Mouse (Mus musculus): ENCODE measurements around the gene Jarid2.

Gene Jarid2

DNA sequence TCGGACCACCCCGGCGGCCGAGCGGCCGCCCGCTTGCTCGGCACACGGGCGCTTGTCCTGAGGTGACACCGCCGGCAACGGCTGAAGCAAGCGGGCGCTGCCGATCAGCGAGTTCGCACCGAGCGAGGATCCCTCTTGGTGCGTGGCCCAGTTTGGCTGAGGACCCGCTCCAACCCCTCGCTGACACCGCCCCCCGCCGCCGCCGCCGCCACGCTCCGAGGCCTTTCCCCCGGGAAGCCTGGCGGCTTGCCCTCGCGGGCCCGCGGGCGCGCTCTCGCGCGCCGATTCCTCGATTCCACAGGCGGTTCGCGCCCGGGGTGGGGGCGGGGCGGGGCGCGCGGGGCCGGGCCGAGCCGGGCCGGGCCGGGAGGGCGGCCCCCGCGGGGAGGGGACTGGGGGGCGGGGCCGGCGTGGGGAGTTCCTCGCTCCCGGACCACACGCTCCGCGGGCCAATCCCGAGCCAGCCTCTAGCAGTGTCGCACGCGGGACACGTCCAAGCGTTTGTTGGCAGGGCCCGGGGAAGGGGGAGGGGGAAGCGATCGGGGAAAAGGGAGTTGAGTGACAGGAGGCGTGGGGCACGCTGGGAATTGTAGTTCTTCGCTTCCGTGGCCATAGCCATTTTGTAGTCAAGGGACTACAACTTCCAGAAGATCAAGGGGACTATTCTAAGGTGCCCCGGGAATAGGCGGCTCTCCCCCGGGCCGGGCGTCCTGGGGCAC is 1.0 kb downstream of the Jarid2 start:
- DNase-seq = peak; percentile 100

DNA sequence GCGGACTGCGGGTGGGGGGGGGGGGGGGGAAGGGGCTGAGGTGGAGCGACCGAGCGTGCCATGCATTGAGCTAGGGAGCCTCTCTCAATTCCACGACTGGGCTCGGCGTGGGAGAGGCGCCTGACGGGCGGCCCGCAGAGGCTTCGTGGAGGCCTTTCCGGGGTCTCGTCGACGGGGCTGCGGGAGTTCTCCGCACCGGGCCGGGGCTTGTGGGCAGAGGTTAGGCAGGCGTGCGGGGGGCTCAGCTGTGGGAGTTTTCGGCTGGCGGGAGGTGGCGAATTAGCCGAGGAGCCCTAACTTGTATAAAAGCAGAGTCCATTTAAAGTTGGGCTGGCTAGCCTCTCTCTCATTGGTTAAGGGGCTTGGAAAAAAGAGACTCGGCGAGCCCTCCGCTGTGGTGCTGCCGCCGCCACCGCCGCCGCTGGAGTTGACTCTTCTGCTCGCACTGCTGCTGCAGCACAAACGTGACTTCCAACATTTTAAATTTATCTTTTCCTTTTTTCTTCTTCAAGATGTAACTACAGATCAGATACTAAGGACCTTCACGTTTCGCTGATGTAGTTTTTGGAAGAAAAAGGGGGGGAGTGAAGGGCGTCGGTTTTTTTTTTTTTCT is 1.8 kb downstream of the Jarid2 start:
- peak; percentile 95 for DNase-seq

DNA sequence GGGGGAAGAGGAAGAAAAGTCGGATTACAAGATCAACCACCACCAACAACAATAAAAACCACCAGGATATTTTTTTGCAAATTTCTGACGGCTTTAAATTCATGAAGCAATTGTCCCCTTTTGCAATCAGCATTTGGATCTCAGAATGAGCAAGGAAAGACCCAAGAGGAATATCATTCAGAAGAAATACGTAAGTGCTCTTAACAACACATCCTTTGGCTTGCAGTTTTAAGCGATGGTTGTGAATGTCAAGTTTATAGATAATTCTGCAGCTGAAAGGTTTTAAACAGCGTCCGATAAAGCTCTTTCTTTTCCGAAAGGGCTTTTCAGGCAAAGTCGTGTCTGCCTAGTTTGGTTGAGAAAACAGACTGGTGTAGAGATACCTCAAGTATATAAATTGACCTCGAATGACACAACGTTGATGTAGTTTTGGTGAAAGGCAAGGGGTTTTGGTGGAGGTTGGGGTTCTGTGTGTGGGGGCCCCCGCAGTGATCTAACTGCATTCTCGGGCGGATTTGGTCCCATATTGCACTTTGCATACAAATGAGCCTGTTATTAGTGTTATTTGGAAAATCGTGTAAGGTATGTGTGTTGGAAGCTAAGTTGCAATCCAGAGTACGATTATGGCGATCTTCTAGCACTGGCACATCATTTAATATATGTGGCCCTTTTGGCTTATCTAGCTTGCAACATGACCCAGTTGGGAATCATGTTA is 2.6 kb downstream of the Jarid2 start:
- peak; percentile 32 for DNase-seq

DNA sequence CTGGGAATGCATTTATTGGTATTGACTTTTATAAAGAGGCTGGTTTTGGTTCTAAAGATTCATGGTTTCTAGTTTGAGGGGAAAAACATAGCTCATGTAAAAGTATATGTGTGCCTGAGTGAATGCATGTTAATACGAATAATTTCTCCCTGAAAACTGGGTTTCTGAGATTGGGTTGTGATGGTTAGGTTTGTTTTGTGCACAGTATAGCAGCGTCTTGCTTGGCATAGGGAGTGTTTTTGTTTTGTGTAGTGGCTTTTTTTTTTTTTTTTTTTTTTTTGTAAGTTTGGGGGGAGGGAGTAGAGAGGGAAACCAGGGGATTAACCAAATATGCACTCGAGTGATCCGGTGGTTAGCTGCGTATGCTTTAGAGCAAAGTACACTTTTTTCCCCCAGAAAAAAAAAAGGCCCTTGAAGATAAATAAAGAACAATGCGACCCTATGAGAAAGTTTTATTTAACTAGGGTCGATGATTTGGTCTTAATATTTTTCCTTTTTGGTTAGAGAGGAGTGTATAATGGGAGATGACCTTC is 3.2 kb downstream of the Jarid2 start:
- peak; percentile 43 for DNase-seq

DNA sequence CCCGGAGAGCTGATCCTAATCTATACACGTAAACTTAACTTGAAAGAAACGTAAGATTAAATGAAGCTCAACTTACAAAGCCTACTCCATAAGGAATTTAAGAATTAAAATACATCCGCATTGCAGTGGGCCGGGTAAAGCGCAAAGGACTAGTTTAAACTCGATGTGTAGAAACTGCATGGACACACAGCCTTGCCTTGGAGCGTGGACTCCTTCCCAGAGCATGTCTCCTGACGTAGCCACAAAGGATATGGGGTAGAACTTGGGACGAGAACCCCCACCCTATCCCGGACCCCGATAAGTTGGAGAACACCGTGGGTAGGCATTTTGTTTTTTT is 3.7 kb downstream of the Jarid2 start:
- no peak for DNase-seq

DNA sequence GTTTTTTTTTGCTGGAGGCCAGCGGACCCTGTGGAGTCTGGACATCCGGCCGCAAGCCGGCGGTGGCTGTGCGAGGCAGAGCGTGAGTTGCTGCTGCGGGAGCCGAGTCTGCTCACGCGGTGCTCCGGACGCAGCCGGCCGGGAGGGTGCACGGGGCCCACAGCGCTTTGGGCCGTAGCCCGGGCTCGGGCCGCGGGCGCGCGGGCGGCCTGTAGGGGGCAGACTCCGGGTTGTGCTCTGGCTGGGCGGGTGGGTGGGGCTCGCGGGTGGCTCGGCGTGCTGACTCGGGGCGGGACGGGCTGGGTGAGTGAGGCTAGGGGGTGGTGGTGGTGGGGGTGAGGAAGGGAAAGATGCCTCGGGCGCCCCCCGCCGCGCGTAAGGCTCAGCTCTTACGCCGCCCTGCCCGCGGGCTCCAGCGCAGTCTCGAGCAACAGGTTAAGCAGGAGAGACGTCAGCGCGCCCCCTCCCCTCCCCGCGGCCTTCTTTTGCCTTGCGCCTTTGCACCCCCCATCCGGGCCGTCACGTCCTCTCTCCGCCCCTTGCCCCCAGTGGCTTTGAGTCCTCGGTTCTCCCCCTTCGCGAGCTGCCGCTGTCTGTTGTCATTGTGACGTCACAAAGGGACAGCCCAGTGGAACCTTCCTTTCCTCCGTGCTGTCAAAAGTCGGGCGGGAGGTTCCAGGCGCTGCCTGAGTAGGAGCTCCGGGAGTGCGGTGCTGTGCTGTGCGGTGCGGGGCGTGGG is 4.3 kb downstream of the Jarid2 start:
- DNase-seq = peak; percentile 87

DNA sequence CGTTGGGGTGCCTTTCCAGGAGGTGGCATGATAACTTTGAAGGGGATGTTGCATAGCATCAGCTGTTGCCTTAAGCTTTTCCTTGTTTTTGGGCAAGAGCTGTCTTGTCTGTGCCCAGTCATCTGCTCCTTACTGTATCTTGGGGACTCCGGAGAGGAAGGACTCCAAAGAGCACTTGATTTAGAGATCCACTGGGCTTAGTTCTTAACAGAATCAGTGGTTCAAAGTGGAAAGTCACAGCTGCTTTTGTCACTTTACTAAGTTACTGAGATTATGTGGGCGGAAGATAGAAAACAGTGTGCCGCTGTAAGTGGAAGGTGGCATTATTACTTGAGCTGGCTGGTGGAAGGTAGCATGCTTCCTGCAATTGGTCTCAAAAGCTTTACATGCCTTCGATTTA is 5.2 kb downstream of the Jarid2 start:
- DNase-seq = peak; percentile 25

DNA sequence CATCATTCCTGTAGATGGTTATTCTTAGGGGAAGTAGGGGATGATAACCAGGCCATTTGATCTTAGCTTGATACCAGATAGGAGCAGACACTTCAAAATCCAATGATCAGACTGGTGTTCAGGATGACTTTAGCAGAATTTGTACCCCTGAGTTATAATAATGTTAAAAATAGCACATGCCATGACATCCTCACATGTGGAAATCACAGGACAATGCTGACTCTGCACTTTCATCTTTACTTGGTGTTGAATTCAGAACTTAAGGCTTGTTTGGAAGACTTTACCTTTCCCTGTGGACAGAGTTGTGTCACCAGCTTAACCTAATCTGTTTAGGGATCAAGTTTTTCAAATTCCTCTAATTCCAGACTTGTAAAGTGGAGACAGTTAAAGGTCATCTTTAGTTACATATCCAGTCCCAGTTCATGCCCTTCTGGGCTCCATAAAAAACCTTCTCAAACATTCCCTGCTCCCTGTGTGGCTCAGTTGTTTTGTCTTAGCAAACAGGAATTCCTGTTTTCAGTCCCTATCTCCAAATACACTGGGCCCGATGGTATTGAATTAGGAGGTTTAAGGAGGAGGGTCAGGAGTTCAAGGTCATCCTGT is 5.9 kb downstream of the Jarid2 start:
- peak; percentile 27 for DNase-seq

DNA sequence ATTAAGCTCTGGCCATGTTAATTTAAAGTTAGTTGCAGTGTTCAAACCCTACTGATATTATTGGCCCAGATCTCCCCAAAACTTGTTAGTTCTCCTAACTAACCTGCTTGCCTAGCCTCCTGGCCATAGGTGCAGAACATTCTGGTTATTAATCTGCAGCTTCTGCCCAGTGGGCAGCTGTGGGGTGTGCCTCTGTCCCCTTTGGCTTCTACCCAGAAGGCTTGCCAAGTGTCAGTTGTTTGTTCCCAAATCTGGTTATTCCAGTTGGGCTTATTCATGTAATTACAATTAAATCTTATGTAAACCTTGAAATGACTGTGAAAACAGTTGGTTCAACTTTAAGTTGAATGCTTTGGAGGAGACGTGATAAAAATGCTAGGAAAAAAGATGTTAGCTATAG is 8.0 kb downstream of the Jarid2 start:
- DNase-seq = peak; percentile 70

DNA sequence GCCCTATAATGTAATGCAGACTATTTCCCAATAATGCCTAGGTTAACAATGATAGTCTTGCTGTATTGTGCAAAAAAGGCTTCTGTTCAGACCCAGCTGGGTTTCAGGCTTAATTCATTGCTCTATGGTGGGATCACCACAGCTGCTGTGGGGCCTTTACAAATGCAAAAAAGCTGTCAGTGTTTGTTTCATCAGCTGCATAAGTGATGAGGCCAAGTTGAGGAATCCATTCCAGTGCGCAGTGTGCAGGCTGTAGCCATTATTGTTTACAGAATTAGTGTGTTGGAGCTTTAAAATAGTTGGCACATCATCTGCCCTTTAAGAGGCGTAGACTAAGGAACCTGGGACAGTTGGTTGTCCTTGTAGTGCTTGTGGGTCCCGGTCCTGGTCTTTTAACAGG is 22.5 kb downstream of the Jarid2 start:
- DNase-seq = no peak

DNA sequence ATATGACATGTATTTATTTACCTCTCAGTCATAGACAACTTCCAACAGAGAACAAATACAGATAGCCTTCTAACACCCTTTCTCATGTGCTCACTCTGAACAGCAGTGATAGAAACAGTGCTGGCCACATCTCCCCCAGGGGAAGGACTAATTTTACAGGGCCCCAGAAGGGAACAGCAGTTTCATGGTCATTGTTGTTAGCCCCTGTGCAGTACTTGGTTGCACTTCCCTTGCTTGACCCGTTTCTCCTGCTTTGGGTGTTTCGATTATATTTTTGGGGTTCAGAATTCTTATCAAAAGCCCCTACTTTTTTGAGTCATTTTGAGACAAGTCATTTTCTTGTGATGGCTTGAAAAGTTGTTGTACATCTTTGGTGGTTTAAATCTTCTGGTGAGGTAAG is 23.9 kb downstream of the Jarid2 start:
- no peak for DNase-seq

DNA sequence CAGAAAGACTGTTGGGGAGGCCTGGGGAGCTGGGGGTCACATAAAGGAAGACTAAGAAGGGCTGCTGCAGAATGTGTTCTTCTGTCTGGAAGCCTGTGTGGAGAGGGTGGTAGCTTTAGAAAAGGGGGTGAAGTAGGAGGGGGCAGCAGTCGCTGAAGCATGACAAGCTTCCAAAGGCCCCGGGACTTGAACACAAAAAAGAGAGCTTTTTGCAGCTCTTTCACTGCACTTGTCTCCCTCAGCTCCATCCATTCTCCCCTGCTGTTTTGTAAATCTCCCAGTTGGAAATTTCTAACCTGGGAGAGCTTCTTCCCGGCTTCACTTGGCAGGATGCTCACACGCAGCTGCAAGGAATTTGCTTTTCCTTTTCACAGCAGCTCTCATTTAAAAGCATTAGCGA is 26.2 kb downstream of the Jarid2 start:
- DNase-seq = no peak

DNA sequence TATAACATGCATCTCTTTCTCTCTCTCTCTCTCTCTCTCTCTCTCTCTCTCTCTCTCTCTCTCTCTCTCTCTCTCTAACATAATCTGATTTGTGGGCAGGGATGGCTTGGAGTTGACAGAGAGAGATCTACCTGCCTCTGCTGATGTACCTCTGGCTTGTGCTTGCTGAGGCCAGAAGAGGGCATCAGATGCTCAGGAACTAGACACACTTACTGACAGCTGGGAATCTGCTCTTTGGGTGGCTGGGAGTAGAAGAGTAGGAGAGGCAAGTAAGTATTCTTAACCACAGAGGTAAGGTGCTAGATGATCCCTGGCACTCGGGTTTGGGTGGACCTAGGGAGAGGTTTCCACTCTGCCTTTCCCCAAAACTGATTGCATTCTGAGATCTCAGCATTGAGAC is 29.5 kb downstream of the Jarid2 start:
- DNase-seq = peak; percentile 35

DNA sequence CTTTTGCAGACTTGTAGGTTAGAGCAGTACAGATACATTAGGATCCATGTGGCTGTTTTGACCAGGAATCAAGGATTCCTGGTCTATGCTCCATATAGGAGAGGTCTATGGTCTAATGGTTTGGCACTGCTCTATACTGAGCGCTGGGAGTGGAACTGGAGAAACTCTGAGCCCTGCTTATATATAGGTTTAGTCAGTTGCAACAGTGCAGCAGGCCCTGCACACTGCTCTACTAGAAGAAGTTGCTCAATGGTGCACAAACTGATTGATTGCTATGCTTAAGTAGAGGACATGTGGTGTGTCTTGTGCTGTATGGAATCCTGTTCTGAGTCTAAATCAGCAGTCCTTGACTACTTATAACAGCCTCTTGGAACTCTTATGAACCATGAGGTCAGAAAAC is 31.5 kb downstream of the Jarid2 start:
- no peak for DNase-seq

DNA sequence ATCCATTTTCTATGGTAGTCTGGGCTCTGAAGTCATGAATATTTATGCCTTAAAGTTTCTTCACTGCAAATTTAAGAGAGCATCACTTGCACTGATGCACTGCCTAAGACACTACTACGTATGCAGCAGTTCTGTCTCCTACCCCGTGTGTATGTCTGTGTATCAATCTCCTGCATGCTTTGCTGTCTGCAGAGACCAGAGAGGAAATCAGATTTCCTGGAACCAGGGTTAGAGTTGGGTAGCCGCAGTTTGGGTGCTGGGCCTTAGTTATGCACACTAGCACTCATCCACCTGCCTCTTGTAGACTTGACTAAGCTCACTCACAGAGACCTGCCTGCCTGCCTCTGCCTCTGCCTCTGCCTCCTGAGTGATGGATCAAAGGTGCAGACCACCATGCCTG is 33.8 kb downstream of the Jarid2 start:
- DNase-seq = no peak

DNA sequence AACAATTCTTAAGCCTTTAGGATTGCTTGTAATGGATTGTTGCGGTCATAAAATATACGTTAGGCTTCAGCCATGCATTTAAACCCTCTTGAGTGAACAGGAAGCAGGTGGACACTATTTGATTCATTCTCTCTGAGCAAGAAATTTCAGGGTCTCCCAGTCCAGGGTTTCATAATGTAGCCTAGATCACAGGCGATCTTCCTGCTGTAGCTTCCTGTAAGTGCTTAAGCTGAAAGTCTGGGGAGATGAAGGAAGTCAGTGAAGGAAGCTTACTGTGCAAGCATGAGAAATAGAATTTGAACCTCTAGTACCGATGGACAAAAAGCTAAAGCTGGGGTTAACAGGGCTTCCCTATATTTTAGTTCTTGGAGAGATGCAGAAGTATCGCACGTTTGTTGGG is 38.5 kb downstream of the Jarid2 start:
- no peak for DNase-seq

DNA sequence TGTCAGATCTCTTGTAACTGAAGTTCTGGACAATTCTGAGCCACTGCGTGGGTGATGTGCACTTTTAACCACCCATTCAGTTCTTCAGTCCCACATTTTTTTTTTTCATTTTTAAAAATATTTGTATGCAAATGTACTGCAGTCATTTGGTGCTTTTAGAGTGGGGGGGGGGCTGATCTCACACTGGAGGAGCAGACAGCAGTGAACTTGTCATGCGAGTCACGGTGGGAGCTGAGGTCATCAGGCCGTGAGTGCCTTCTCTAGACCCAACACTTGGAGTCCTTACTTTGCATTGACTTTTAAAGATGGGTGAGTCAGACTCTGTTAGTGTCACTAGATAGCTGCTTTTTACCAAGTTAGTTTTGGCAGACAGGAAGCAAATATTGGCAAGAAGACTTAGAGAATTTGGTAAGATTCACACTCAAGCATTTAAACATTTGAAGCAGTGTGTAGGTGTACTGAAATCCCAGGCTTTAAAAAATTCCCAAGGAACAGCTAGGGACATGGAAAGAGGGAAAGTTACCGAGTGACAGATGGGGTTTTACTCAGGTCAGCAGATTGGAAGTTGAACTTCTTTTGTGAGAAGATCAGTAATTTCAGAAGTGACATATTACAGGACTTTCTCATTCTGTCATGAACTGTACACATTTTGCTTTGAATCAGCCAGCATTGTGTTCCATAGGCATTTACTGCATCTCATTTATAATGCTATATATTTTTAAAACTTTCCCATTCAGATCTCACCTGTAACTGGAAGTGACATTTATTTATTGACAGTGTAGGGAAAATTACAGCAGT is 41.7 kb downstream of the Jarid2 start:
- DNase-seq = no peak

DNA sequence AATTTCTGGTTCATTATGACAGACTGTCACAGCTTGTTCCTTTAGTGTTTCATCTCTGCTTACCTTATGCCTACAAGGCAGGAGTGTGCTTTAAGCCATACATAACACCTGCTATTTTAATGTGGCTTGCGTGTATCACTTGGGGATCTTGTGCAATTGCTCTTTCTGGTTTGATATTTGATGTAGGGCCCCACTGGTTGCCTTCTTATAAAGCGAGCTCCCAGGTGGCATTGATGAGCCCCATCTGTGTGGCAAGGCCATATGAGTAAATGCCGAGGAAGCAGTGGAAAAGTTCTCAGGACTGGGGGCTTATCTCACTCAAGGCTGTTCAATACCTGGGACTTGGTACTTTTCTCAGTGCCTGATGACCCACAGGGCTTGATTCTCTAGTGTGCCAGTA is 43.5 kb downstream of the Jarid2 start:
- DNase-seq = no peak

DNA sequence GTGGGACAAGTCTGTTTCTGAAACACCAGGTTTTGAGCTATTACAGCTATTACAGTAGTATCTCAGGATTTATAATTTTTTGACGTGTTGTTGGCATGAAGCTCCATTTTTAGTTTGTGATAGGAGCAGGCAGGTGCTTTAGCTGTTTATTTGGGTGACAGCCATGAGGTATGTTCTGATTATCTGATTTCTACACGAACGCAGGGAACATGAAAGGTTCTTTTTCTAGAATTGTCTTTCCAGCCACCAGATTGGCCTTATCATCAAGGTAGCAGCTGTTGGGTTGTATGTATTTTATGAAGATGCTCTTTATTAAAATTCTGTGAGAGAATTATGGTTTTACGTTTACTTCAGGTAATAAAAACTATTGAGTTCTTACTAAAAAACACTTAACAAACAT is 45.1 kb downstream of the Jarid2 start:
- no peak for DNase-seq

DNA sequence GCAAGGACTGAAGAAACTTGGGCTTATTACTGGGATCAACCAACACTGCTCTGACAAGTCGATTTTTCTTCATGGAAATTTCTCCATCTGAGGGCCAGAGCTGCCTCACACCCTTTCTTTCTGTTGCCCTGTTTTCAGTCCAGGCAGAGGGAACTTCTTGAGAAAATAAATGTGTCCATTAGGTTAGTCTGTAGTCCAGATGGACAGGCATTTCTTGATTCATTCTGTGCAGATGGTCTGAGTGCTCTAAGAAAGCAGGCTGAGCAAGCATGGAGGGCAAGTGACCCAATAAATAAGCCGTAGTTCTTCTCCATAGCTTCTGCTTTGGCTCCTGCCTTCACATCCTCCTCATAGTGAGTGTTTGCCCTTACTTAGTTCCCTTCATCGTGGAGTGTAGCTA is 46.1 kb downstream of the Jarid2 start:
- no peak for DNase-seq

DNA sequence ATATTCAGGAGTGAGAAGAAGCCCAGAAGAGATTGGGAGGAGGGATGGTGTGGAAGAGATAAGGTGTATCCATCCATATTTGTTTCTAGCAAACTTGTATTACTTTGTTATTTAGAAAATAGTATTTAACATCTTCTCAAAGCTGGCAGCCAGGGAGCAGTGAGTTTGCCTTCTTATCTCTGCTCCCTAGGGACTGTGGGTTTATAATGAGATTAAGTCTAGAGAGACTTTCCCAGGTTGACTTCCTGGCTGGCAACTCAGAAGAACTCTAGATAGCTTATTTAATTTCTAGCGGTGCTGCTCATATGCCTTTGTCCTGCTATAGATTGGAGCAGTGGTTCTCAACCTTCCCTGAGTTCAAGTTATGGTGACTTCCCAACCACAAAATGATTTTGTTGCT is 51.2 kb downstream of the Jarid2 start:
- DNase-seq = no peak

DNA sequence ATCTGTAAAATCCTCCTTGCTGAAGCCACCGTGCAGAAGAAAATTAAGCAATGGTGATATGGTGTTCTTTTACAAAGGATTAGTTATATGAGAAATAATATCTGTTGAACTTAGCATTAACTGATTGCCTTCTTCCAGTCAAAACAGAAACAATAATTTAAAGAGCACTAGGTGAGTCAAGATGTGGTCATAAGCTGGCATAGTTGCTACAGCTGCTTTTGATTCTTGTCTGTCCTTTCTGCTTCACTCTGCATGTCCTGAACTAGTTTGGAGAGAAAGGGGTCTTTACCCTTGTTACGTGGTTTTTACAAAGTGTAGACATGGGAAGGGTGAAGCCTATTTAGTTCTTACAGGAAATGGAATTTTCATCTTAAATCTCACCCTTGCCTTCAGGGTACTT is 51.9 kb downstream of the Jarid2 start:
- DNase-seq = no peak
